Mouse (Mus musculus) stomach, postnatal 0 days (tissue): ENCODE results near the gene Cyp39a1.

Experiments
- CTCF ChIP-seq: IDR thresholded peaks from 2 replicates; pipeline ENCODE4 v1.5.1; 2016; ENCODE audit warnings: antibody characterized with exemption, low read depth, mild to moderate bottlenecking, moderate library complexity
- EP300 ChIP-seq: optimal IDR thresholded peaks from 2 replicates; pipeline ENCODE3; 2016; ENCODE audit warnings: antibody characterized with exemption

DNA sequence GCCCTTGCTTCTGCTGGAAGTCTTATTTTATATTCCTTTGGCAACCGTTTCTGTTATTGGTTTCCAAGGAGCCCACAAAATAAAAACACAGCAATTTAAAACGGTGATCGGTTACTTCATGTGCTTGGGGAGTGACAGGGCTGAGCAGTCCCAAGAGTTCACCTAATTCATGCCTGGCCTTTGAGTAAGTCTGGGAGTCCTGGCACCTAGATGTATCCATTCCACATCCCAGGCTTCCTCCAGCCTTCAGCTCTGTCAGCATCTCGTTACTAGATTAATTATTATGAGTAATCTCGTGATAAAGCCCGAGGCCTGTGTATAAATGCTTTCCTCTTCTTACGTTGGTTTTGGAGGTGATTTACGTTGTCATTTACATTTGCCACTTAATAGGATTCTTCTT lies 64.1 kb downstream of the Cyp39a1 start:
- no peak for TF ChIP-seq CTCF
- TF ChIP-seq EP300, result no peak
